Mouse (Mus musculus) midbrain, embryonic 13.5 days (tissue): Measurements from ENCODE around the gene Polr2g. TPM values are rescaled to one million over a fixed set of nuclear protein-coding genes. Genes with fewer than 3 reads are reported as not detected.
A peak's percentile ranks its signal among the peaks of the same experiment; 100 is the strongest.

Experiments used
- ATAC-seq: fragments of 200-750 bp; cut with Nextera tagmentation; 2 replicates; pipeline ENCODE4 v1.8.0; 2017; ENCODE audit warnings: mild to moderate bottlenecking, moderate TSS enrichment, moderate library complexity
- H3K27ac ChIP-seq: fragments of 300-500 bp; sonication (generic); 2 replicates; pipeline ENCODE4 v1.5.1; 2015; ENCODE audit warnings: inconsistent platforms, mild to moderate bottlenecking, moderate library complexity
- H3K27me3 ChIP-seq: fragments of 300-500 bp; sonication (generic); 2 replicates; pipeline ENCODE4 v1.6.1; 2015; ENCODE audit warnings: mild to moderate bottlenecking, inconsistent platforms
- H3K36me3 ChIP-seq: fragments of 300-500 bp; sonication (generic); 2 replicates; pipeline ENCODE4 v1.6.1; 2015; ENCODE audit warnings: mild to moderate bottlenecking, inconsistent platforms
- H3K4me1 ChIP-seq: fragments of 300-500 bp; sonication (generic); replicated peaks from 2 replicates; pipeline ENCODE4 v1.6.1; 2015; ENCODE audit warnings: inconsistent platforms
- H3K4me2 ChIP-seq: fragments of 300-500 bp; sonication (generic); replicated peaks from 2 replicates; pipeline ENCODE4 v1.6.1; 2015; ENCODE audit warnings: moderate library complexity, mild to moderate bottlenecking, inconsistent platforms
- H3K4me3 ChIP-seq: fragments of 300-500 bp; sonication (generic); replicated peaks from 2 replicates; pipeline ENCODE4 v1.5.1; 2015; ENCODE audit warnings: mild to moderate bottlenecking, inconsistent platforms
- H3K9ac ChIP-seq: fragments of 300-500 bp; sonication (generic); replicated peaks from 2 replicates; pipeline ENCODE4 v1.6.1; 2015; ENCODE audit warnings: mild to moderate bottlenecking, inconsistent platforms
- H3K9me3 ChIP-seq: fragments of 300-500 bp; sonication (generic); 2 replicates; pipeline ENCODE4 v1.6.1; 2016; ENCODE audit warnings: mild to moderate bottlenecking, inconsistent platforms
- whole genome bisulfite sequencing: fragments of 180-500 bp; shearing (Covaris S2); methylation state at CpG from one replicate; pipeline ENCODE4 v1.1.7; 2015; 5-methylcytosine and 5-hydroxymethylcytosine counted together
- polyA plus RNA-seq: library from polyadenylated mRNA; unstranded; fragments of >200 nt; fragmentation: Nextera tagmentation; extraction: Ambion mirVana; gene quantifications from 2 replicates; pipeline ENCODE4 v1.2.1, GENCODE M21; 2015

The Polr2g gene
- polyA plus RNA-seq, 1 experiment from 2014 or later: 164 TPM

- H3K36me3 ChIP-seq: peaks cover 94% of the 10 kb centered on the region
- H3K9me3 ChIP-seq: no peaks in the 10 kb centered on the region
- H3K27ac ChIP-seq: no peak overlapping the region
- H3K4me3 ChIP-seq: no peak overlapping the region
- no peak for ATAC-seq
- no peaks in the 10 kb centered on the region for H3K4me1 ChIP-seq
- no peak overlapping the region for H3K9ac ChIP-seq
- 84% methylated on average over 11 of the region's 11 CpGs for WGBS
- H3K4me2 ChIP-seq: no peak overlapping the region
- no peaks in the 10 kb centered on the region for H3K27me3 ChIP-seq
These were observed 32.9 kb upstream of the Polr2g start for GRCm38 (mm10) chr19:8831262-8831661.

GRCm38 (mm10) chr19:8830664-8831063, 32.3 kb upstream of the Polr2g start:
- Histone ChIP-seq H3K4me1 (no peaks in the 10 kb centered on the region), H3K27ac (no peak overlapping the region), H3K4me2 (no peak overlapping the region), H3K27me3 (no peaks in the 10 kb centered on the region), H3K36me3 (peaks cover 98% of the 10 kb centered on the region), H3K4me3 (no peak overlapping the region), H3K9ac (no peak overlapping the region), H3K9me3 (no peaks in the 10 kb centered on the region)
- ATAC-seq: no peak
- 91% methylated on average over 8 of the region's 8 CpGs for WGBS

- Histone ChIP-seq H3K27me3 (no peaks in the 10 kb centered on the region), H3K36me3 (peaks cover 98% of the 10 kb centered on the region), H3K4me3 (no peak within 1 kb of the TSS), H3K4me1 (no peaks in the 10 kb centered on the region), H3K4me2 (no peak within 1 kb of the TSS), H3K27ac (no peak within 1 kb of the TSS), H3K9ac (no peak within 1 kb of the TSS), H3K9me3 (no peaks in the 10 kb centered on the region)
- WGBS: 92% methylated on average over 8 of the region's 8 CpGs
- no peak for ATAC-seq
These were observed 31.3 kb upstream of the Polr2g start, which contains the start of gene AC129217.1 for GRCm38 (mm10) chr19:8829660-8830059. Gene AC129217.1, plus strand, starts transcription at chr19:8829773.

- peak overlapping the region; percentile 81 for H3K4me3 ChIP-seq
- no peak overlapping the region for H3K27ac ChIP-seq
- peak overlapping the region; percentile 93 for H3K9ac ChIP-seq
- peak overlapping the region; percentile 98 for H3K4me2 ChIP-seq
- no peak for ATAC-seq
- no peaks in the 10 kb centered on the region for H3K27me3 ChIP-seq
- H3K9me3 ChIP-seq: no peaks in the 10 kb centered on the region
- 63% methylated on average over 8 of the region's 8 CpGs for WGBS
- H3K4me1 ChIP-seq: peaks cover 36% of the 10 kb centered on the region
- H3K36me3 ChIP-seq: peaks cover 49% of the 10 kb centered on the region
These were observed 24.3 kb upstream of the Polr2g start for GRCm38 (mm10) chr19:8822696-8823095.

- Histone ChIP-seq H3K27ac (peak overlapping the region; percentile 96), H3K36me3 (peaks cover 34% of the 10 kb centered on the region), H3K4me2 (peak overlapping the region; percentile 98), H3K4me3 (peak overlapping the region; percentile 81), H3K9me3 (no peaks in the 10 kb centered on the region), H3K4me1 (peaks cover 52% of the 10 kb centered on the region), H3K9ac (peak overlapping the region; percentile 93), H3K27me3 (no peaks in the 10 kb centered on the region)
- ATAC-seq: no peak
- WGBS: 4% methylated on average over 7 of the region's 7 CpGs
These were observed 22.8 kb upstream of the Polr2g start for GRCm38 (mm10) chr19:8821146-8821545.

- Histone ChIP-seq H3K4me3 (peak overlapping the region; percentile 81), H3K4me1 (peaks cover 58% of the 10 kb centered on the region), H3K4me2 (peak overlapping the region; percentile 98), H3K36me3 (peaks cover 33% of the 10 kb centered on the region), H3K9ac (peak overlapping the region; percentile 93), H3K27me3 (no peaks in the 10 kb centered on the region), H3K9me3 (no peaks in the 10 kb centered on the region), H3K27ac (peak overlapping the region; percentile 96)
- under 1% methylated on average over 48 of the region's 48 CpGs for WGBS
- no peak; the same call in 1 of the 2 replicates for ATAC-seq
These were observed 22.1 kb upstream of the Polr2g start for GRCm38 (mm10) chr19:8820424-8820956.

GRCm38 (mm10) chr19:8819596-8820423, 21.4 kb upstream of the Polr2g start, which contains the start of gene Hnrnpul2:
Gene Hnrnpul2, plus strand, starts transcription at chr19:8820010.
- peak; percentile 97 for ATAC-seq
- Histone ChIP-seq H3K9me3 (no peaks in the 10 kb centered on the region), H3K4me2 (peak within 1 kb of the TSS; percentile 98), H3K27me3 (no peaks in the 10 kb centered on the region), H3K36me3 (peaks cover 32% of the 10 kb centered on the region), H3K9ac (peak within 1 kb of the TSS; percentile 93), H3K4me3 (peak within 1 kb of the TSS; percentile 81), H3K4me1 (peaks cover 62% of the 10 kb centered on the region), H3K27ac (peak within 1 kb of the TSS; percentile 96)
- under 1% methylated on average over 82 of the region's 83 CpGs for WGBS

GRCm38 (mm10) chr19:8818801-8819595, 20.6 kb upstream of the Polr2g start, which contains the start of gene Ttc9c:
Gene Ttc9c, minus strand, starts transcription at chr19:8819333.
- H3K4me3 ChIP-seq: peak within 1 kb of the TSS; percentile 81
- H3K36me3 ChIP-seq: peaks cover 30% of the 10 kb centered on the region
- peaks cover 62% of the 10 kb centered on the region for H3K4me1 ChIP-seq
- peak within 1 kb of the TSS; percentile 96 for H3K27ac ChIP-seq
- peak; percentile 95 for ATAC-seq
- under 1% methylated on average over 33 of the region's 33 CpGs for WGBS
- no peaks in the 10 kb centered on the region for H3K9me3 ChIP-seq
- H3K9ac ChIP-seq: peak within 1 kb of the TSS; percentile 93
- H3K4me2 ChIP-seq: peak within 1 kb of the TSS; percentile 98
- H3K27me3 ChIP-seq: no peaks in the 10 kb centered on the region

GRCm38 (mm10) chr19:8818301-8818798, 20.0 kb upstream of the Polr2g start:
- Histone ChIP-seq H3K9me3 (no peaks in the 10 kb centered on the region), H3K9ac (peak overlapping the region; percentile 84), H3K36me3 (peaks cover 28% of the 10 kb centered on the region), H3K27ac (peak overlapping the region; percentile 96), H3K27me3 (no peaks in the 10 kb centered on the region), H3K4me1 (peaks cover 62% of the 10 kb centered on the region), H3K4me2 (peak overlapping the region; percentile 98), H3K4me3 (peak overlapping the region; percentile 81)
- ATAC-seq: no peak
- WGBS: 31% methylated on average over 14 of the region's 14 CpGs

GRCm38 (mm10) chr19:8817001-8817400, 18.6 kb upstream of the Polr2g start:
- no peak for ATAC-seq
- Histone ChIP-seq H3K4me1 (peaks cover 49% of the 10 kb centered on the region), H3K27me3 (no peaks in the 10 kb centered on the region), H3K9me3 (no peaks in the 10 kb centered on the region), H3K4me3 (peak overlapping the region; percentile 9), H3K27ac (no peak overlapping the region), H3K36me3 (peaks cover 33% of the 10 kb centered on the region), H3K4me2 (peak overlapping the region; percentile 26), H3K9ac (peak overlapping the region; percentile 50)
- 40% methylated on average over 3 of the region's 3 CpGs for WGBS

GRCm38 (mm10) chr19:8815812-8816211, 17.4 kb upstream of the Polr2g start:
- H3K9me3 ChIP-seq: no peaks in the 10 kb centered on the region
- no peak overlapping the region for H3K4me3 ChIP-seq
- WGBS: 84% methylated on average over 11 of the region's 11 CpGs
- H3K4me2 ChIP-seq: peak overlapping the region; percentile 14; the same call in 1 of the 2 replicates
- ATAC-seq: no peak
- no peaks in the 10 kb centered on the region for H3K27me3 ChIP-seq
- peak overlapping the region; percentile 17 for H3K9ac ChIP-seq
- peaks cover 39% of the 10 kb centered on the region for H3K4me1 ChIP-seq
- no peak overlapping the region for H3K27ac ChIP-seq
- peaks cover 43% of the 10 kb centered on the region for H3K36me3 ChIP-seq
